Mouse (Mus musculus) adrenal gland, postnatal 25 days (tissue): ENCODE measurements around the gene Ltv1. TPM values are rescaled to one million over a fixed set of nuclear protein-coding genes. Genes with fewer than 3 reads are reported as not detected.

Experiments used
- DNase-seq: peaks from one replicate; pipeline ENCODE4 v3.0.0; 2021; ENCODE audit warnings: mixed read lengths
- long read RNA-seq: library from polyadenylated mRNA; stranded (forward); transcript quantifications from one replicate; pipeline ENCODE4 v2.0.0, GENCODE M21; 2021
- total RNA-seq: library from RNA; stranded (reverse); gene quantifications from 2 replicates; pipeline ENCODE4 v1.2.3, GENCODE M21; 2021

The Ltv1 gene
- total RNA-seq, result 36.5 and 37.0 TPM in 2 replicates
- long read RNA-seq, transcript Ltv1-201 (11 exons, 2,297 nt), result major isoform, 34 of 36 reads
- long read RNA-seq, partial matches to known transcripts, result 1 of 36 reads
- long read RNA-seq, other reads (novel, unspliced or antisense), result 1 of 36 reads

DNA sequence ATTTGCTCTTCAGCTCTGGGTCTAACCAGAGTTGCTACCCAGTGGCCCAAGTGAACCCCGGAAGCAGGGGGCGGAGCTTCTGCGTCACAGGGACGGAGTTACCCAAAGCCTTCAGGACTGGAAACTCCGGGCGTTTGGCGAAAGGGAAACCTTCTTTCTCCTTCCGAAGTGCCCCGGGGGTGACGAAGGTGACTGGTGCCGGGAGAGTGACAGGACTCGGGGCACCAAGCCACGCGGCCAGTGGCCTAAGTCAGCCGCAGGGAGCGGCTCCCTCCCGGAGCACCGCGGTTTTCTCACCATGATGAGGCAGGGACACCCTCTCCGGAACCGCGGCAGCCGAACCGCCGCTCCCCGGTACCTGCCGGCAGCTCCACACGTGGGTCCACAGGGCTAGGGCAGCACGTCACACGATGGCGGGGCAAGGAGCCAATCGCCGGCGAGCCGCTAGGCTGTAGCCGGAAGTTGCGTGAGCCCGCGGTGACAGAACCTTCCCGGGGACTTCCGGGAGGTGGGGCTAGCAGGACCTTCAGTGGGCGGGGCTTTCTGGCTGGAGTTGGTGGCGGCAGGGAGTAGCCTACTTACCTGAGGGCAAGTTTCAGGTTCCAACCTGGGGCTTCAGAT is at the start of gene Ltv1:
Gene Ltv1, minus strand, starts transcription at position 438 of the 621 bp plus-strand sequence.
- peak; percentile 97 for DNase-seq

DNA sequence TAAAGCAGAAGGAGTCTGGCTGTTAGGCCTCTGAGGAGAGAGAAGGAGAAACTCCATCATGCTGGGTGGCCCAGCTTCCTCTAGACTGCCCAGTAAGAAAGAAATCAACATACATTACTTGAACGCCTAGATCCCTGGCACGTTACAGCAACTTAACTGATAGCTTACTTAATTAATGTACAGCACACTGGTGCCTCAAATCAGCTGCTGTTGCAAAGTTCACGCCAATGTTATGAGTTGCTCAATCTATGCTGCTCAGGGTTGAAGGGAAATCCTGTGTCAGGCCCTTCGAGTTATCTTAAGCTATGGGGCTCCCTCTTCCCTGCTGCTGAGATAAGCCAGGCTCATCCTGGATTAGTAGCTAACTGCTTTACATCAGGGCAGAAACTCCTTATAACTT is 47.5 kb upstream of the Ltv1 start:
- DNase-seq, result no peak

DNA sequence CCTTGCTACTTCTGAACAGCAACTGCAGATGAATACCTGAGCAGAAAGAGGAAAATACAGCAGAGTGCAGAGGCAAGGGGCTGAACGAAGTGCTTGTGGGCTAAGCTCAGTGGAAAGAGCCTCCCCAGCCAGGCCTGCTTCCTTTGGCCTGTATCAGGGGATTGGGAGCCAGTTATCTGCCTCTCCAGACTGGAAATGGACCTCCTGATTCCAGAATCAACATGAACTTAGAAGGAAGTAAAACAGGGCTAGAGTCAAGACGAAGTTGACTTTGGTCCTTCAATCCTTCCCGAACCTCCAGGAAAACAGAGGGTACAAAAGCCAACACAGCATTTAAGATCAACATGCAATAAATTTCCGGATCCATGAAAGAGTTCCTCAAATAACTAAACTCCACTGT is 45.2 kb upstream of the Ltv1 start:
- no peak for DNase-seq

DNA sequence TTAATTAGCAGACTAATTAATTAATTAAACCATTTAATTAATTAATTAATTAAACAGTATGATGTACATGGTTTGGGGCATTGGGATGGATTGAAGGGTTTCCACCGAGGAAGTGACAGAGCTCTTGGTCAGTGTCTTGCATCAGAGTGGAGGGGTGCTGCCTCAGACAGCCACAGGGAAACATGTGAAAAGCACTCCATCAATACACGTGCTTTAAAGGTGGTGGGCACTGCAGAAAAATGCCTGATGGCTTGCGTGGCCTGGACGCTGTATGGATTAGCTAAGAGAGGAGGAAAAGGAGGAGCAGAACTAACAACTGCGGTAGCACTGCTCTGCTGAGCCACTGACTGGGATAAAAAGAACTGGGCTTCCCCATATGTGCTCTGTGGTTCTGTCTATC is 43.9 kb upstream of the Ltv1 start:
- DNase-seq, result no peak

DNA sequence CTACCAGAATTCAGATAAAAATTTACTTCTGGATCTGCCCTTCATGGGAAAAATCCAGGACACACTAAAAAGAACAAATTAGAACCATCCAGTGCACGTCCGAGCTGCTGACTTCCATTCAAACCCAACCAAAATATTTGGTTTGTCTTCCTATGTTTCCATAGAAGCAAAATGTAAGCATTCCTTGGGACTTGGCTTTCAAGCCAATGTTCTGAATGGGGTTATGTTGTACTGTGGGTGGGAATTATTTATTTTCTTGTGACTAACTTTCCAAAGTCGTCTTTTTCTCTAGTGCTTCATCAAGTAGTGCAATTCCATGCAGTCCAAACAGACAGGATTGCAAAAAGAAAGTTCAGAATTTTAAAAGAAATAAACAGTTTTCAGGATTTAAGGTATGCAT is 41.5 kb upstream of the Ltv1 start:
- DNase-seq, result no peak

DNA sequence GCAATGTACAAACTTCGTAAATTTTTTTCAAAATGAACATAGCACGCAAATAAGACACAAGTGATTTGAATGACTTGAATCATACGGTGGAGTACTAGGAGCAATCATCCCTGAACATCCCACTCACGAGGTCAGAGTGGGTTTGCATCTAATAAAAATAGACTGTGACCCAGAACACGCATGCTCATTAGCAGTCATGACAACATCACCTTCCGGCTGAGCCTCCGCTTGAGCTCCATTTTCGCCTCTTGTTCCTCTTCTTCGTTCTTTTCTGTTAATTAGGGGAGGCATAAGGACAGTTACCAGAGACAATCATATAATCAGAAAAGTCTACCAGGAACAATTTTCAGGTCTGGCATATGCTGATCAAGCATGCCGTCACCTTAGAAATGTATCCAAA is 41.0 kb upstream of the Ltv1 start:
- no peak for DNase-seq

DNA sequence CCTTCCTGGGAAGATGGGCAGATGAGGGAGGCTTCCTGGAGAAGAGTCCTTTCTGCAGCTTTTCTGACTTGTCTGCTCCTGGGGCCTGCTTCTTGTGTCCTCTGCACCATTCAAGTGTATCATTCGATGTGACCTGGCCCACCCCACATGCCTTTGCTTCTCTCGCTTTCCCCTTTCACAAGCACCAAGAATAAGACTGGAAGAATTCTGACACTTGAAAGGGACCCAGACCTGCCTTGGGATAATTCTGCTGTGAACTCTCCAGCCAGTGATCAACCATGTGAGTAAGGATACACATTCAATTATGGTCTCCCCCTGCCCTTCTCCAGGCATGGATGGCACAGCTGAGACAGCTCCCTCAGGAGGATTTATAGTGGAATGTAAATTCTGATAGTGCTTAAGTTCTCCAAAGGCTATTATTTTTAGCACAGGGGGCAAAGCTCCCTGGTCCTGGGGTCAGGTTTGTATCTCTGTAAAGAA is 40.2 kb upstream of the Ltv1 start:
- no peak for DNase-seq

DNA sequence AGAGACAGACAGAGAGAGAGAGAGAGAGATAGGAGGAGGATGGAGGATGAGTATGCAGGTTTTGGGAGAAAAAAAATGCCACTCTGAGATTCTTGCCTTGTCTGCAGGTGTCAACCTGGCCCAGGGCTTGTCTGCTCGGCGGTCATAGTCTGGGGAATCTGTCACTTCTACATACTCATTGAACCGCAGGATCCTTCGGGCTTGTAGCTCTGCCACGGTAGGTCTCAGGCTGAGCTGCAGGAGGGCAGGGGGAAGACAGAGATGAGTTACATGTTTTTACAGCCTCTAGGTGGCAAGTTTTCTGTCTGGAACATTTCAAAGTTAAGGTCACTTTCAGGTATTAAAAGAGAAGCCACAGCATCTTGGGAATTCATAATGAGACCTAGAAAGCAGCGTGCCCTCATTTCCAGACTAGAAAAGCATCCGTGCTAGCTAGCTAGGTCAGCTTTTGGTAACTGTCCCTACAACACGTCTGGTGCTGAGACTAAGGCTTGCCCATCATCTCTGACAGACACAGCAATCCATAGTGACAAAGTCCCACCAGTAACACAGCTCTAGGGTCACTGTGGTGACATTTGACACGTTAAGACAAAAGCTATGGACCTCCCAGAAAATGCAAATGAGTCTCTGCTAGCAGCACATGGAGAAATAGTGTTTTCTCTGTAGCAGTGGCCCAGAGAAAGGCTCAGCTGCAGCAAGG is 39.6 kb upstream of the Ltv1 start:
- DNase-seq, result no peak

DNA sequence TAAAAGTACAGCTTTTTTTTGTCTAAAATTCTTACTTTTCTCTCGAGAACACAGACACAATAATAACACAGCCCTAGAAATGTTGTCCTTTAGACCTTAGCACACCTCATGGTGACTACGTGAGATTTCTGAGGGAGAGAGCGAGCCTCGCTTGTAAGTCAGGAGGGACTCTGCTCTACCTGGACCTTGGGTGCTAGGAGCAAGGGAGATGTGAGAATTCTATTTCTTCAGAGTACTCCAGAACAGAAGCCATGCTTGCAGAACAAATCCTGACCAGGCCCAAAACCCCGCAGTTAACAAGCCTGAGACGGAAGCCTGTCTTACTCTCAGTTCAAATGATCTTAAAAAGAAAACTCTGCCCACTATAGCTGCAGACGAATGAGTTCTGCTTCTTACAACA is 37.7 kb upstream of the Ltv1 start:
- no peak for DNase-seq

DNA sequence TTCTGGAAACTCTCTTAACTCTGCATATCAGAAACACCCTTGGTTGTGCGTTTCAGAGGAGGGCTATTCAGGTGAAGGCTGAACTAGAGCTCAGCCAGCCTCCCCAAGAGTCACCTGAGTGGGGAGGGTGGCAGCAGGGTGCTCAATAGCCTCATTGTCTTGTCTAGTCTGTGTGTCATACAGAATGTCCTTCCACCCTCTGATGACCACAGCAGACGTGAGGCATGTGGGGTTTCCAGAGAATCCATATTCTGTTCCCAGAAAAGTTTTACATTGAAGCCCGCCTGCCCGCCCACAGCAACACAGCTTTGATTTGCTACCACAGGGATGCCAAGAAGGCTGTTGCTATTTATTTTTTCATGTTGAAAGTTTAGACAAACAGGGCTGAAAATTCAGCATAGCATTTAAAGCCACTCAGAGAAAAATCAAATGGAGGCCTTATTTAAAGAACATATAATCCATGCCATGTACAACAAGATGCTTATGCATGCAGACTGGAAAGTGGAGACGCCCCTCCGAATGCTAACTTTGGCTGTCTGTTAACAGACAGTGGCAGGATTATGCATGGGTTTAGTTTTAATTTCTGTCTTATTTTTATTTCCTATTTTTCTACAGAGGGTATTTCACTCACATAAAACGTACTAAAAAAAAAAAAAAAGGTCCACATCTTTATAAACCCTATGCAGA is 32.6 kb upstream of the Ltv1 start:
- DNase-seq, result no peak

DNA sequence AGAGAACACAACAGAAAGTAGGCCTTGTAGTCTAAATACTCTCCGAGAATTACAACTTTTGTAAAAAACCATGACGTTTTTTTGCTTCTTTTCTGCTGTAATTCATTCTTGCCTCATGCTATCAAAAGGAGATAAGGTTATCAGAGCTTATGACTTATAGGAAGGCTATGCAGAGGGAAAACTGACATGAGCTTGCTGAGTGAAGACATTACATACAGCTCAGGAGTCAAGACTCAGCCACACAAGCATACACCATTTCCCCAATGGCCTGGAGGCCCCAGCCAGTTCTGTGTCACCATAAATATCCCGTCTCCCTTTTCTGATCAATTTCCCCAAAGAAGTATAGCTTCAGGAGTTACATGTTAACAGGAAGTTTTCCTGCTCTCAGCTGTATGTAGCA is 29.2 kb upstream of the Ltv1 start:
- DNase-seq, result no peak

DNA sequence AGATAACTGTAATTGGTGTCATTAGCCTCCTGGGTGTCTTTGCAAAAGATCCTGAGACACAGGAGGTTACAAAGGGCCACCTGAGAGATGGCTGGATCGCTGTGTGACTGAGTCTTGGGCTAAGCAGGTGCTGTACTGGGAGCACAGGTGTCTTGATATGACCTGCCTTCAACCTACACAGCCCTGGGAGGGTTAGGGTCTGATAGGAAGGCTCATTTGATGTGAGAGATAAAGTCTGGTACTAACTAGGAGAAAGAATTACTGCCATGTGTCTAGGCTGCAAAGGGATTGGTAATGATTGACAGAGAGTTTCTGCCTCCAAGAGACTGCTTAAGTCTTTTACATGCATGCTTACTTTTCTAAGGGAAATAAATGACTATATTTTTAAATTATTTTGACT is 27.1 kb upstream of the Ltv1 start:
- DNase-seq, result no peak

DNA sequence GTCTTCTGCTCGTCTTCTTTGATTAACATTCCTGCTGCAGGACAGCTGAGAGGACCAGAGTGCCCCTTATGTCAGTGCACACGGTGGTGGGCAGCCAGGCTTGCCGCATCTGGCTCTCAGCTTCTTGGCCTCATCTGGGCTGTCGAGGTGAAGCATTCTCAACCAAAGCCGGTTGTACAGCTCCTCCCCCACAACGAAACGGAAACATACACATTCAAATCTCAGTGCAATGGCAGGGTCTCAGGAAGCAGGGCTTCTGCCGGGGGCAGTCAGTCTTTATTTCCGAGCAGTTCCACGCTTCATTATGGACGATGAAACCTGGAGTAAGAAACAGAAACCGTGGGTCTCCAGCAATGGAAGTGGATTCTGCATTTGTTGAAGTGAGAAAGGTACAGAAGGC is 21.0 kb upstream of the Ltv1 start:
- DNase-seq, result no peak

DNA sequence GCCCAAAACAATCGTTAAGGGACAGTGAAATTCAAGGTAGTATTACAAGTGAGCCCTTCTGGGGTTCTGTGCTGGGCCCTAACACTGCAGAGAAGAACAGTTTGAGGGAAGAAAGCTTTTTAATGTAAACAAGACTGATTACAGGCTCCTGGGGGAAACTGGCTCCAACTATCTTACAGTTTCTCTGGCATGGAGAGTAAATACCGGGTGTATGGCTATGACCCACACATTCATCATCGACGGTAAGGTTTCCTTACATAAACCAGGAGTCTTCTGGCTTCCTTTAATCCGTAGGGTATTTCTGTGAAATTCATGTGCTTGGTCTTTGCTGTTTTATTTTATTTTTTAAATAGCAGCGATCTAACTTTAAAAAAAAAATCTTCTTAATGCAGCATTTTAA is 19.9 kb upstream of the Ltv1 start:
- no peak for DNase-seq

DNA sequence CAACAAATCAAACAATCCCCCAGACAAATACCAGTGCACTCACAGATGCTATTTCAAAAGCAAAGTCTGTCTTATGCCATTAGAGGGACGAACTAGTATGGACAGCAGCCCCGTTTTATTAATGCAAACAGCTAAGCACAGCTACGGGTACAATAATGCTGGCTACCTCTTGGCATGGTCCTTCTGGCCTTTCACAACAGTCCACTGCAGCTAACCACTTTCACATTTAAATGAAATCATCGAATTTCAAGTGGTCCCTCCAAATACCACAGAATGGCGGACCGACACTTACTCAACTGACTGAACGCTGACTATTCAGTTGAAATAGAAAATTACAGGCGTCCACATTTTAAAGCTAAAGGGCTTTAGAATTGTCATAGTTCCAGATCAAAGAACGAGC is 19.4 kb upstream of the Ltv1 start:
- no peak for DNase-seq

DNA sequence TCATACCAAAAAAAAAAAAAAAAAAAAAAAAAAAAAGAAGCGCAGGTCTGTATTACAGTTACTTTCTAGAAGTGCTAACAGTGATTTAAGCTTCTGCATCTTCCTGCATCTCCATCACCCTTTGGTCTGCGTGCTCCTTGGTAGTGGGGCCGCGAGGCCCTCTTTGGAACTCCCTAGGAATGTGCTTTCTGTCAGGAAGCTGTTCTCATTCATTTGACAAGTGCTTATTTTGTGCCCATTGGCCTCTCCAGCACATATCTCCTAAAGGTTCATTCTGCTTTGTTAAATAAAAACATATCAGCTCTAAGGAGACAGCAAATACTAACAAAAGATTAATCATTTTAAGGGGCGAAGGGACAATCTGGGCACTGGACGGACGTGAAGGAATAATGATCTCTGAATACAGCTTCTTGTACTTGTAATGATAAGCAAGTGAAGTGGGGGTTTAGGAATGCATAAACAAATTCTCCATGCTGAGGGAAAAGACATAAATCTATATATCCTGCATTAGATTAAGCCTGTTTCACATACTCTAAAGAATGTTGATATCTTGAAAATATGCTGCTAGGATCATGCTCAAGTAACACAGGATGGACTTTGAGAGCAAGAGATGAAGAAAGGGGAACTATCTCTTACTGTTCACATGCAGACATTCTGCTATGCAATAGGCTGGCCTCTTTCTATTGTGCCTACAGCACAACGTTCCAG is 17.1 kb upstream of the Ltv1 start:
- DNase-seq, result no peak

DNA sequence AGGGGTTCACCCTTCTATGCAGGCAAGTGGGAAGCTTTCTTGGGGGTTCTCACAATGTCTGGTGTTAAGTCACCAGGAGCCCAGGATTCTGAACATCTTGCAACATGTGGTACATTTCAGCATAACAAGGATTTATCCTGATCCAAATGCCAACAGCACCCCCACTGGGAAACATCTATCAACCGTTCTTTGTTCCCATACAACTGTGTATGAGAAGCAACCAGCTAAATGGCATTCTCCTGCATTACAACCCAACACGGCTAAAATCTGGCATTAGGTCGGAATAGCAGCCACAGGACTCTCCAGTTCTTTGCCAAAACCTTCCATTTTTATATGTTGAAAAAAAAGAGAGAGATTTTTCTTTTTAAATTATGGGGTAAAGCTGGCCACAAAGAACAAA is 16.5 kb upstream of the Ltv1 start:
- DNase-seq, result no peak

DNA sequence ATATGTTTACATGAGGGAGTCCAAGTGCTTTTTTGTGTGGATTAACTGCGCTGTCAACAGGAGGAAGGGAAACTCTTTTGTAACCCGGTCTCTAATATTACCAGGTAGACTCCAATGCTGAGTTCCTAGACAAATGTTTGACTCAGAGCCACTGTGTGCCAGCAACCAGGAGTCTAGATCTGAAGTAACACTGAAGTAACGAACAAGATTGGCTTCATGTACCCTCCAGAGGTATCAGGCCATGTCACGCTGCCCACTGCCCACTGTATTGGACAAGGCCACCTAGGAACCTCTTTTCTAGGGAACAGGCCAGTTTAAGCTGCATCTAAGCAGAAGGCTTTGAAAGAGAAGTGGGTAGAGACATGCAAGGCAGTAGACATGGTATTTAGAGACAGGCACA is 16.1 kb upstream of the Ltv1 start:
- no peak for DNase-seq

DNA sequence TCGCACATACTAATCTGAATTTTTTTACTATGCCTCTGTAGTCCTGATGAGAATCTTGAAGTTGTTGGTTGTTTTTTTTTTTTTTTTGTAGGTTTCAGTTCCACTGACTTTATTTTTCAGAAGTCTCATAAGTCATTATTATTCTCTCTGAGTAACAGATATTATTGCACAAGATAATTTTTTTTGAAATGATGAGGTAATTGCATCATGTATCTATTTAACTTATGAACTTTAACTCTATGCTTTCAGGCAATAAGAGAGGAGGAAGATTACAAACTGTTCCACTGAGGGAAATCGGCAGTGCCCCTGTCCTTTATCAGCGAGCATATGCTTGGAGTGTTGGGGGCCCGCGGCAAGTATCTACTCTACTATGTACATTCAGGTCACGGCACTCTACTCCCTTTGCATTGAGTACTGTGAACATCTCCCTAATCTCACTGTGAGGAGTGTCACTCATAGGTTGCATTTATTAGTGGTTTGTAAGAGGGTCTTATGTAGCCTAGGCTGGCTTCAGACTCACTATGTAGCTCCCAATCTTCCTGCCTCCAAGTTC is 8.8 kb upstream of the Ltv1 start:
- no peak for DNase-seq

DNA sequence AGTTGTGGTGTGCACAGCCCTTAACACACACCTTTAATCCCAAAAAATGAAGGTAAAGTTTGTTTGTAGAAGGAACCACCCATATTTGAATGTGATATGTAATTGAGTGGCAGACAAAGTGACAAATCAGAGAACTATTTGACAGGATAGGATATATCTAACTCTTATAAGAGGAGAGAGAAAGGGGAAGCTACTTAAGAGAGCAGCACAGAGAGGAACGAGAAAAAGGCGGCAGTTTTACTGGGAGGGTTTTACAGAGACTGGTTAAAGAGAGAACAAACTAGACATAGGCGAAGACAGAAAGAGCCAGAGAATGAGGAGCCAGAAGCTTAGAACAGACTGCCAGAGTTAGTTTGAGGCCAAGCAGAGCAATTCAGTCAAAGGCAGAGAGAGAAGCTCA is 7.9 kb upstream of the Ltv1 start:
- no peak for DNase-seq

DNA sequence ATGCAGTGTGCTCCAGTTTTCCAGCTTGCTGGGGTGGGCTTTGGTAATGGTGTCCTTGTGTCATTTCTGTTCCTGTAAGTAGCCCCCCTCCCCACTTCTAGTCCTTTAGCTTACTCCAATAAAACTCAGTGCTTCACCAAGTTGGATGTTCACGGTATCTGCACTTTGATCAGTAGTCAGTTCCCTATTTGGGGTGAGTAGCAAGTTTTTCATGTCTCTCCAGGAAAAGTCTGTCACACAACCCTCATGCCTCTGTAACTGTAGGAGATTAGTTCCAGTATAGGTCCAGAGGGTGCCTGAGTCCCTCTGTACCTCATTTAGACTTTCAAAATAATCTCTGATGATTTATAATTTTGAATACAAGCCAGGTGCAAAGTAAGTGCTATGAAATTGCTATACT is 6.3 kb upstream of the Ltv1 start:
- DNase-seq, result no peak

DNA sequence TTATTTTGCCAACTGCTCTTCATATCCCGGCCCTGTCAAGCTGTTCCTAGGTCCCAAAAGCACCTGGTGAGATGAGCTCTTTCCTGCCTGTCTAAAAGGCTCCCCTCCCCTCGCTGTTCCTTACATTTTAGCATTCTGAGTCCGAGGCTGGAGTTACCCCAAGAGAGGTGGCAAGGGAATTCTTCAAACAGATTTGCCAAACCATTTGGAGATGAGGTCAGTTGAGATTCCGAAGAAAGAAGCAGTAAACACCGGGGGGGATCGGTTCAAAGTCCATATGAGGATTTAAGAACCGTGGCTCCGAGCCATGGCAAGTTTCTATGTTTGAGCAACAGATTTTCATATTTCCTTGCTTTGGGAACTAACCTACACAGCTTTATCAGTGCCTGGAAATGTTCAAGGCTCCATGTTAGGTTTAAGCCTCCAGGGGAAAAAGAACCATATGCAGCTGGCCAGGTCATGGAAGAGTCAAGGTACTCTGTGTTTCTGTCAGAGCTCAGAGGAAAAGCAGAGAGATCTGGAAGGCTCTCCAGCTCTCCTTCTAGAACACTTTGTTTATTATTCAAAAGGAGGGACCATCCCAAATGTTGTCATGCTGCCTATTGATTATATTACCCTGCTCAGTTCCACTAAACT is 4.0 kb upstream of the Ltv1 start:
- no peak for DNase-seq
